Comparison of ENCODE assay signal across 9 mouse cellular contexts in the genomic region with DNA sequence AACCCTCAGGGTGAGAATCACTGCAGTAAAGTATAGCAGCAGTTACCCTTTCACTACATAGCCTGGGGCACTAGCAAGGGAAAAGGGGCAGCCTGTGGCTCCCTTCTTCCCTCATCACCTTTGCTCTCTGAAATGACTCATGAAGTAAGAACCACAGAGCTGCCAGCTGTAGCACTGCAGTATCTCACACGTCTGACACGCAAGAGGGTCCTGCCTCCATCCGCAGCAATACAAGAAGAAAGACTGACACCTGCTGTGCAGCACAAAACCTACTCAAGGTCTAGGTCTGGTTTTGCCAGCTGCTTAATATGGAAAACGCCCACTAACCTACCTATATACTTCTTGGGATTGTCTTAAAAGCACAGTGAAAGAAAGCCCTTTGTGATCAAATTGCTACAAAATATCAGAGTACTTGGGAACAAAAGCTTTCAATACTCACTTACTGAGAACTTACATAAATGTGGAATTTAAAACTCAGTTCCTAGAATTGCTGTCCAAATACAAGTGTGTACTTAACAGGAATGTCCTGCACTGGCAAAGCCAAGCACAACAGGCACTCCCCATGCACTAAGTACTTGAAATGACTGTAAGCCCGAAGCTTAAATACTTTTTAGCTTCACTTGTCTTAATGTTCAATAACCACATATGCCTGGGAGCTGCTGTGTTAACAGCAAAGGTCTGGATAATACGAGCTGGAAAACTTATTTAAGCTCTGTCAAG. TPM values are rescaled to one million over a fixed set of nuclear protein-coding genes. Genes with fewer than 3 reads are reported as not detected.
A peak's percentile ranks its signal among the peaks of the same experiment; 100 is the strongest.
DNase-seq lines count a peak whose midpoint lies in the region; ATAC-seq lines count a peak whose summit lies in the region.
"Had no signal": no experiment of that assay in that cellular context is flagged by ENCODE, and none has a peak within 500 bp of the region (broad histone marks: within the 10 kb centered on the region; RNA-seq: fewer than 3 reads in every experiment).

No protein-coding gene starts in this region.

- peak; percentile 23 for DNase-seq in adrenal gland, postnatal 14 days
- no peak for DNase-seq in adrenal gland, adult 8-10 months
- DNase-seq in 3T3-L1 (ENCODE audit: low read depth, low spot score): peak; percentile 67
- DNase-seq in cerebellum, postnatal 36 days: no peak
- DNase-seq: cerebellum, postnatal 10 days had no signal

- 58% methylated on average over 6 of the region's 6 CpGs for WGBS in intestine, embryonic 15.5 days
- 60% methylated on average over 6 of the region's 6 CpGs for WGBS in intestine, embryonic 16.5 days
- WGBS in limb, embryonic 15.5 days: 38% methylated on average over 6 of the region's 6 CpGs

- no peak overlapping the region for H3K9ac ChIP-seq in intestine, embryonic 15.5 days
- H3K9ac ChIP-seq in intestine, embryonic 16.5 days (ENCODE audit: low read depth, low read length): no peak overlapping the region
- H3K9ac ChIP-seq in limb, embryonic 15.5 days: no peak overlapping the region

- peaks cover 6% of the 10 kb centered on the region; the same call in 1 of the 2 replicates for H3K4me1 ChIP-seq in intestine, embryonic 15.5 days (replicated peaks)
- peaks cover 12% of the 10 kb centered on the region; the same call in 1 of the 2 replicates for H3K4me1 ChIP-seq in intestine, embryonic 16.5 days (ENCODE audit: control insufficient read depth, insufficient read depth, low read length)
- peaks cover 9% of the 10 kb centered on the region for H3K4me1 ChIP-seq in limb, embryonic 15.5 days

- no peaks in the 10 kb centered on the region for H3K36me3 ChIP-seq in intestine, embryonic 15.5 days
- H3K36me3 ChIP-seq in intestine, embryonic 16.5 days (ENCODE audit: control insufficient read depth, insufficient read depth, low read length): no peaks in the 10 kb centered on the region
- 0 out of 2 replicates have a peak, but pooled peaks cover 3% of the 10 kb centered on the region for H3K36me3 ChIP-seq in limb, embryonic 15.5 days

- H3K27ac ChIP-seq in intestine, embryonic 15.5 days: no peak overlapping the region
- no peak overlapping the region for H3K27ac ChIP-seq in intestine, embryonic 16.5 days (ENCODE audit: low read length)
- H3K27ac ChIP-seq in limb, embryonic 15.5 days: no peak overlapping the region

- H3K4me3 ChIP-seq in intestine, embryonic 15.5 days (replicated peaks): no peak overlapping the region
- H3K4me3 ChIP-seq in intestine, embryonic 16.5 days (ENCODE audit: low read length): no peak overlapping the region
- H3K4me3 ChIP-seq in limb, embryonic 15.5 days: 0 out of 2 replicates have a peak overlapping the region, but pooled peaks have one; percentile 6

- H3K27me3 ChIP-seq in intestine, embryonic 15.5 days (replicated peaks): no peaks in the 10 kb centered on the region
- H3K27me3 ChIP-seq in intestine, embryonic 16.5 days (replicated peaks; ENCODE audit: control insufficient read depth, insufficient read depth, low read length): no peaks in the 10 kb centered on the region
- no peaks in the 10 kb centered on the region for H3K27me3 ChIP-seq in limb, embryonic 15.5 days

- no peak overlapping the region for H3K4me2 ChIP-seq in intestine, embryonic 15.5 days (replicated peaks)
- H3K4me2 ChIP-seq in intestine, embryonic 16.5 days (ENCODE audit: low read depth, low read length): no peak overlapping the region
- no peak overlapping the region for H3K4me2 ChIP-seq in limb, embryonic 15.5 days

- H3K9me3 ChIP-seq in intestine, embryonic 15.5 days: no peaks in the 10 kb centered on the region
- H3K9me3 ChIP-seq in intestine, embryonic 16.5 days (ENCODE audit: control insufficient read depth, low read length): no peaks in the 10 kb centered on the region
- no peaks in the 10 kb centered on the region for H3K9me3 ChIP-seq in limb, embryonic 15.5 days

- peak; percentile 22; the same call in 1 of the 2 replicates for ATAC-seq in intestine, embryonic 15.5 days
- ATAC-seq in intestine, embryonic 16.5 days: no peak
- no peak for ATAC-seq in limb, embryonic 15.5 days (ENCODE audit: insufficient number of reproducible peaks, low FRiP score, low TSS enrichment, low read depth)
- ATAC-seq in monocyte, adult 5-6 weeks (replicated peaks; ENCODE audit: insufficient number of reproducible peaks, low FRiP score, low TSS enrichment, poor library complexity, severe bottlenecking): no peak

RNA-seq across cellular contexts. Expression of a gene that starts 2.0 kb away (rescaled TPM):
- total RNA-seq in adrenal gland, postnatal 14 days (2021): 2,022 and 2,175 TPM in 2 replicates
- total RNA-seq in adrenal gland, adult 8-10 months (2022): 1,000 to 10,000 TPM; 1,389 to 2,039 (median 1,779) TPM
- polyA plus RNA-seq in intestine, embryonic 15.5 days (2015; fragmentation: Nextera tagmentation; extraction: Ambion mirVana): 78.0 and 89.6 TPM in 2 replicates
- polyA plus RNA-seq in intestine, embryonic 16.5 days (2015; fragmentation: Nextera tagmentation; extraction: Ambion mirVana): 81.3 and 85.7 TPM in 2 replicates
- 71.8 and 77.8 TPM in 2 replicates for polyA plus RNA-seq in limb, embryonic 15.5 days (2015; fragmentation: Nextera tagmentation; extraction: Ambion mirVana)
- total RNA-seq in monocyte, adult 5-6 weeks (2017): 0.75 to 4.9 TPM in 2 of 3 replicates, not detected in the other

Comparison
In these comparisons a context has a peak if more than half of its experiments do, and no peak if none do; other contexts are left out.
1. DNase-seq: peak in adrenal gland, postnatal 14 days (single experiment) and 3T3-L1 (single experiment); none in adrenal gland, adult 8-10 months (single experiment) and cerebellum, postnatal 36 days (0 of 2).
2. RNA of a gene that starts 2.0 kb away (total RNA-seq): 2,022 to 2,175 TPM in adrenal gland, postnatal 14 days and 1,389 to 2,039 TPM in adrenal gland, adult 8-10 months; 0.75 to 4.9 TPM in monocyte, adult 5-6 weeks; every median in the first group is over 100 times any median in the second.